Comparison of ENCODE assay signal across 8 mouse cellular contexts in genomic region chr9:46388677-46389676, GRCm38 (mm10).
DNase-seq lines count a peak whose midpoint lies in the region; ATAC-seq lines count a peak whose summit lies in the region.

No protein-coding gene starts in this region.

- 30% methylated on average over 17 of the region's 17 CpGs for WGBS in forebrain, embryonic 11.5 days
- 23% methylated on average over 17 of the region's 17 CpGs for WGBS in neural tube, embryonic 15.5 days

- intact Hi-C loops in left cerebral cortex, postnatal 36 days (cut with DNase I): no loop called here

- peak overlapping the region; percentile 54 for H3K4me2 ChIP-seq in forebrain, embryonic 11.5 days (ENCODE audit: low read depth, low read length, severe bottlenecking)
- H3K4me2 ChIP-seq in neural tube, embryonic 15.5 days: peak overlapping the region; percentile 67

- peaks cover 8% of the 10 kb centered on the region for H3K4me1 ChIP-seq in forebrain, embryonic 11.5 days (replicated peaks; ENCODE audit: control insufficient read depth, insufficient read depth, low read length)
- peaks cover 23% of the 10 kb centered on the region for H3K4me1 ChIP-seq in neural tube, embryonic 15.5 days

- H3K36me3 ChIP-seq in forebrain, embryonic 11.5 days (ENCODE audit: control insufficient read depth, insufficient read depth, low read length): no peaks in the 10 kb centered on the region
- H3K36me3 ChIP-seq in neural tube, embryonic 15.5 days: no peaks in the 10 kb centered on the region

- H3K27me3 ChIP-seq in forebrain, embryonic 11.5 days (ENCODE audit: control insufficient read depth, insufficient read depth, low read length): no peaks in the 10 kb centered on the region
- H3K27me3 ChIP-seq in neural tube, embryonic 15.5 days (replicated peaks): peaks cover 9% of the 10 kb centered on the region; the same call in 1 of the 2 replicates

- no peak overlapping the region for H3K27ac ChIP-seq in forebrain, embryonic 11.5 days (ENCODE audit: low read depth, low read length)
- peak overlapping the region; percentile 77 for H3K27ac ChIP-seq in neural tube, embryonic 15.5 days (replicated peaks)

- ATAC-seq in forebrain, embryonic 11.5 days (replicated peaks; ENCODE audit: low FRiP score): peak; percentile 72
- peak; percentile 85 for ATAC-seq in neural tube, embryonic 15.5 days (ENCODE audit: low FRiP score)
- ATAC-seq in granulocyte monocyte progenitor cell, adult 5-6 weeks (replicated peaks; ENCODE audit: poor library complexity, severe bottlenecking): no peak; the same call in 1 of the 2 replicates
- no peak for ATAC-seq in cerebellum, adult (ENCODE audit: insufficient number of reproducible peaks, low FRiP score, low TSS enrichment)

- H3K9ac ChIP-seq in forebrain, embryonic 11.5 days (ENCODE audit: low read length): peak overlapping the region; percentile 60
- H3K9ac ChIP-seq in neural tube, embryonic 15.5 days (replicated peaks): peak overlapping the region; percentile 55

- DNase-seq in layer of hippocampus, postnatal 10 days (ENCODE audit: low spot score in 2 of 2): peak; percentile 25 to 46
- DNase-seq in layer of hippocampus, postnatal 25 days (ENCODE audit: extremely low spot score in 1 of 2, low spot score in 1 of 2): no peak
- DNase-seq in forebrain, embryonic 11.5 days (ENCODE audit: low spot score): peak; percentile 69
- DNase-seq in left cerebral cortex, postnatal 36 days (ENCODE audit: low spot score in 2 of 2): peak; percentile 35 to 49
- no peak for DNase-seq in adrenal gland, postnatal 36 days

- peak overlapping the region; percentile 32 for H3K4me3 ChIP-seq in forebrain, embryonic 11.5 days (ENCODE audit: low read depth, low read length)
- peak overlapping the region; percentile 43 for H3K4me3 ChIP-seq in neural tube, embryonic 15.5 days (replicated peaks)

- peaks cover 2% of the 10 kb centered on the region; the same call in 1 of the 2 replicates for H3K9me3 ChIP-seq in forebrain, embryonic 11.5 days (ENCODE audit: control insufficient read depth, low read length)
- no peaks in the 10 kb centered on the region for H3K9me3 ChIP-seq in neural tube, embryonic 15.5 days (replicated peaks)

Comparison
In these comparisons a context has a peak if more than half of its experiments do, and no peak if none do; other contexts are left out.
1. DNase-seq: peak in layer of hippocampus, postnatal 10 days (2 of 2), forebrain, embryonic 11.5 days (single experiment) and left cerebral cortex, postnatal 36 days (2 of 2); none in layer of hippocampus, postnatal 25 days (0 of 2) and adrenal gland, postnatal 36 days (0 of 2).
2. ATAC-seq: peak in forebrain, embryonic 11.5 days (single experiment) and neural tube, embryonic 15.5 days (single experiment); none in granulocyte monocyte progenitor cell, adult 5-6 weeks (single experiment) and cerebellum, adult (single experiment).